Mouse (Mus musculus) frontal cortex, postnatal 14 days (tissue): ENCODE data around the gene Gm7247.
"Not testable (repeated sequence)": the region's sequence is repeated elsewhere in the genome, so short reads cannot be mapped to it uniquely, and the experiment has no call there.

ENCODE experiments used
- DNase-seq, 2 experiments: peaks; one replicate each; pipeline ENCODE4 v3.0.0; 2022; ENCODE audit warnings: low spot score in 2 of 2

Gene Gm7247

DNA sequence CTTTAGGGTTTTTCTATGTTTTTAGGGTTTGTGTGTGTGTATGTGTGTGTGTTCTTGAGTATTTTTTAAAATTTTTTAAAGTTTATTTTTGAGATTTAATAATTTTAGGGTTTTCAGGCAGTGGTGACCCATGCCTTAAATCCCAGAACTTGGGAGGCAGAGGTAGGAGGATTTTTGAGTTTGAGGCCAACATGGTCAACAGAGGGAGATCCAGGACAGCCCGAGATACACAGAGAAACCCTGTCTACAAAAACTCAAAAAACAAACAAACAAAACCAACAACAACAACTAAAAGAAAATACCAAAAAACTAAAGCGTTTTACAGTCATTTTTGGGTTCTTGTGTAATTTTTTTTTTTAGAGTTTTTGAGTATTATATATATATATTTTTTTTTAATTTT, 134.2 kb downstream of the Gm7247 start:
- DNase-seq, result no peak

DNA sequence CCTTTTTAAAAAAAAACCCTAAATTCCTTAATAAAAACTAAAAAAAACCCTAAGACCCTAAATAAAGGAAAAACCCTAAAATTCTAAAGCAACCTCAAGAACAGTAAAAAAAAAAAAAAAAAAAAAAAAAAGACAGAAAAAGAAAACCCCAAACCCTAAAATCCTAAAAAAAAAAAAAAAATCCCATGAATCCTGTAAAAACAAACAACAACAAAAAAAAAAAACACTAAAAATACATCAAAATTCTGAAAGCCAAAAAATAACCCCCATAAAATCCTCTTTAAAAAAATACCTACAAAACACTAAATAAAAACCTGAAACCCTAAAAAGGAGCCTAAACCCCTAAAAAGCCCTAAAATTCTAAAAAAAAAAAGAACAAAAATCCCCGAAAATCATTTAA, 135.4 kb downstream of the Gm7247 start:
- no peak for DNase-seq

DNA sequence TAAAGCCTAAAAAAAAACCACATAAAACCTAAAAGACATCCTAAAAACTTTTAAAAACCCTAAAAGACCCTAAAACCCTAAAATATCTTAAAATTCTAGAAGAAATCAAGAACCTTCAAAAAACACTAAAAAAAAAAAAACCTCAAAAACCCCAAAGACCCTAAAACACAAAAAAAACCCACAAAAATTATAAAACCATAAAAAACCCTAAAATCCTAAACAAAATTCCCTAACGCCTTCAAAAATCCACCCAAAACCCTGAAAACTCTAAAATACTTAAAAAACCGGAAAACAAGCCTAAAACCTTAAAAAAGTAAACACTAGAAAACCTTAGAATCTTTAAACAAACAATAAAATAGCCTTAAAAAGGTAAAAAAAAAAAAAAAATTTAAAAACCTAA, 136.4 kb downstream of the Gm7247 start:
- DNase-seq, result no peak

DNA sequence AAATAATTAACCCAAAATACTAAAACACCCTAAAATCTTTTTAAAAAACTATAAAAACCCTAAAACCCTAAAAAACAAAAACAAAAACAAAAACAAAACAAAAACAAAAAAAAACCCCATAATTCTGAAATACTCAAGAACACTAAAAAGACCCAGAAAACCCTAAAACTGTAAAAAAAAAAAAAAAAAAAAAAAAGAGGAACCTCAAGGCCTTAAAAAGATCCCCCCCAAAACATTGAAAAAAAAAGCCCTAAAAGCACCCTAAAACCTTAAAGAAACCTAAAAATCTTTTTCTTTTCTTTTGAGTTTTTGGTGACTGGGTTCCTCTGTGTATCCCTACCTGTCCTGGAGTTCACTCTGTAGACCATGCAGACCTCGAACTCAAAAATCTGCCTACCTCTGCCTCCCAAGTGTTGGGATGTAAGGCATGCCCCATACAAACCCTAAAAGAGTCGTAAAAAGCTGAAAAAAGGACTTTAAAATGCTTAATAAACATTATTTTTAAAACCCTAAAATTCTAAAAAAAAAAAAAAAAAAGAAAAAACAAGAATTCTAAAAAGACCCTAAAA, 138.2 kb downstream of the Gm7247 start:
- no peak for DNase-seq

DNA sequence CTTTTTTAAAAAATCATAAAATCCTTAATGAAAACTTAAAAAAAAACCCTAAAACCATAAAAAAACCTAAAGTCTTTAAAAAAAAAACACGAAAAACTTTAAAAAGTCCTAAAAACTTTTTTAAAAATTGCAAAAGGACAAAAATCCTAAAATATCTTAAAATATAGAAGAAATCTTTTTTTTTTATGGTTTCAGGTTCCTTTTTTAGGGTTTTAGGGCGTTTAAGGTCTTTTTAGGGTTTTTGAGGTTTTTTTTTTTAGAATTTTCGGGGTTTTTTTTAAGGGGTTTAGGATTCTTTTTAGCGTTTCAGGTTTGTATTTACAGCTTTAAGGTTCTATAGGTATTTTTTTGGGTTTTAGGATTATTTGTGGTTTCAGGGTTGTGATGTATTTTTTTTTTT, 138.9 kb downstream of the Gm7247 start:
- DNase-seq, result no peak

DNA sequence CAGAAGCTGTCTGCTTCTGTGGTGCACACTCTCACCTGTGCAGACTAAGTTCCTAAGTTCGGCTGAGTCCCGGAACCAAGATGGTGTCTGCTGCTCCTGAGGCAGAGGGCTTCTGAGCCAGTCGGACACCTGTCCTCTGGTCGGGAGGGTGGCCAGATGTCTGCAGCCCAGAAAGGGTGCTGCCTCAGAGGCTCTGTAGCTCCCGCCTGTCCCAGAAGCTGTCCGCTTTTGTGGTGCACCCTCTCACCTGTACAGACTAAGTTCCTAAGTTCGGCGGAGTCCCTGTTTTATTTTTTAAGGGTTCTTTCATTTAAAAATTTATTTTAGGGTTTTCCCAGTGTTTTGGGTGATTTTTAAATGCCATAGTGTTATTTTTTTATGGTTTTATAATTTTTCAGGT, 145.9 kb downstream of the Gm7247 start:
- no peak for DNase-seq

DNA sequence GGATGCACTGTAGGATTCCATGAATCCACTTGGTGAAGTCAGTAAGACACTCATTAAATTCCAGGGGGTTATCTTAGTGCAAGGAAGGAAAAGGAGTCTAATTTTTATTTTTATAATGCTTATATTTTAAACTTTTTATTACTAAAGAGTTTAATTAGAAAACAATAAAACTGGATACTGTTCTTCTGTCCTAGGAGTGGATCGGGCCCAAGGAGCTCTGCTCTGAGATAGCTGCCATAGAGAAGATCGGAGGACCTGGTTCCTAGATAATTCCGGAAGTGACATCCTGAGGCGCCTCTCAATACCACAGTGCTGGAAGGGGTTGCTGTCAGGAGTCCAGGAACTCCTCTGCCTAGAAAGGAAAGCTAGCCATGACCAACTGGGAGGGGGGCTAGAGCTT, 190.9 kb downstream of the Gm7247 start, which contains the start of gene Gm5622:
Gene Gm5622 (plus strand): TSS at position 301 of the 400 bp plus-strand sequence.
- DNase-seq, result no peak

DNA sequence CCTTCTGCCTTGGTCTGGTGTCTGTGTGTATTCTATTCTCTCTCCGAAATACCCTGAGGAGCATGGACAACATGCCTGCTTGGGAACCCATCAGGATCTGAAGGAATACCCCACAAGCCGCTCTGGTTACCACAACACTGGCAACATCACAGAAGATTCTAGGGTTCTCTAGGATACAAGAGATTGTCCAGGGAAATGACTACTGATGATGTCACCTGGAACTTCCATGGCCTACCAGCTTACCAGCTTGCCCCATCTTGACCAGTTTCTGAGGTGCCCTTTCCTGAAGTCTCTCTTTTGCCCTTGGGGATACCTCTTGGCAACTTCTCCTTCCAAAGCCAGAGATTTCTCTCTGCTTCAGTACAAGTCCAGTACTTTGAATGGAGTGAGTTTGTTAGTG, 212.4 kb downstream of the Gm7247 start, which contains the start of gene Gm17175:
Gene Gm17175 (minus strand): TSS at position 101 of the 400 bp plus-strand sequence.
- not testable (repeated sequence) for DNase-seq

DNA sequence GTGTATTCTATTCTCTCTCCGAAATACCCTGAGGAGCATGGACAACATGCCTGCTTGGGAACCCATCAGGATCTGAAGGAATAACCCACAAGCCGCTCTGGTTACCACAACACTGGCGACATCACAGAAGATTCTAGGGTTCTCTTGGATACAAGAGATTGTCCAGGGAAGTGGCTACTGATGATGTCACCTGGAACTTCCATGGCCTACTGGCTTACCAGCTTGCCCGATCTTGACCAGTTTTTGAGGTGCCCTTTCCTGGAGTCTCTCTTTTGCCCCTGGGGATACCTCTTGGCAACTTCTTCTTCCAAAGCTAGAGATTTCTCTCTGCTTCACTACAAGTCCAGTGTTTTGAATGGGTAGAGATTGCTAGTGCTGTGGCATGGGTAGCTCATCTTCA, 230.5 kb downstream of the Gm7247 start, which contains the start of gene Gm17174:
Gene Gm17174 (minus strand): TSS at position 101 of the 400 bp plus-strand sequence.
- DNase-seq, result not testable (repeated sequence)

DNA sequence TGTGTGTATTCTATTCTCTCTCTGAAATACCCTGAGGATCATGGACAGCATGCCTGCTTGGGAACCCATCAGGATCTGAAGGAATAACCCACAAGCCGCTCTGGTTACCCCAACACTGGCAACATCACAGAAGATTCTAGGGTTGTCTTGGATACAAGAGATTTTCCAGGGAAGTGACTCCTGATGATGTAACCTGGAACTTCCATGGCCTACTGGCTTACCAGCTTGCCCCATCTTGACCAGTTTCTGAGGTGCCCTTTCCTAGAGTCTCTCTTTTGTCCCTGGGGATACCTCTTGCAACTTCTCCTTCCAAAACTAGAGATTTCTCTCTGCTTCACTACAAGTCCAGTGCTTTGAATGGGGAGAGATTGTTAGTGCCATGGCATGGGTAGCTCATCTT, 249.7 kb downstream of the Gm7247 start, which contains the start of gene Gm17078:
Gene Gm17078 (minus strand): TSS at position 101 of the 400 bp plus-strand sequence.
- no peak for DNase-seq
